Mouse (Mus musculus) neural tube, embryonic 11.5 days (tissue): ENCODE results near the gene Fbxo27. TPM values are rescaled to one million over a fixed set of nuclear protein-coding genes. Genes with fewer than 3 reads are reported as not detected.
A peak's percentile ranks its signal among the peaks of the same experiment; 100 is the strongest.

Source experiments
- ATAC-seq: fragments of 200-750 bp; cut with Nextera tagmentation; 2 replicates; pipeline ENCODE4 v1.8.0; 2017; ENCODE audit warnings: moderate number of reproducible peaks, mild to moderate bottlenecking, moderate TSS enrichment, moderate library complexity; ENCODE audit not compliant: insufficient read depth, low FRiP score, low TSS enrichment
- DNase-seq: peaks from one replicate; pipeline ENCODE4 v3.0.0-alpha.2; 2015; ENCODE audit warnings: low spot score
- H3K27ac ChIP-seq: fragments of 300-500 bp; sonication (generic); 2 replicates; pipeline ENCODE4 v1.5.1; 2014; ENCODE audit warnings: low read depth, mild to moderate bottlenecking, low read length
- H3K27me3 ChIP-seq: fragments of 300-500 bp; sonication (generic); 2 replicates; pipeline ENCODE4 v1.6.1; 2014; ENCODE audit warnings: mild to moderate bottlenecking, low read length, mixed read lengths; ENCODE audit not compliant: control insufficient read depth, insufficient read depth
- H3K36me3 ChIP-seq: fragments of 300-500 bp; sonication (generic); 2 replicates; pipeline ENCODE4 v1.6.1; 2014; ENCODE audit warnings: mild to moderate bottlenecking, low read length, moderate library complexity, mixed read lengths; ENCODE audit not compliant: control insufficient read depth, insufficient read depth
- H3K4me1 ChIP-seq: fragments of 300-500 bp; sonication (generic); 2 replicates; pipeline ENCODE4 v1.6.1; 2014; ENCODE audit warnings: low read length, mixed read lengths; ENCODE audit not compliant: control insufficient read depth, insufficient read depth
- H3K4me2 ChIP-seq: fragments of 300-500 bp; sonication (generic); 2 replicates; pipeline ENCODE4 v1.6.1; 2014; ENCODE audit warnings: low read depth, mild to moderate bottlenecking, moderate library complexity
- H3K4me3 ChIP-seq: fragments of 300-500 bp; sonication (generic); 2 replicates; pipeline ENCODE4 v1.5.1; 2014; ENCODE audit warnings: low read depth, low read length
- H3K9ac ChIP-seq: fragments of 300-500 bp; sonication (generic); 2 replicates; pipeline ENCODE4 v1.6.1; 2014; ENCODE audit warnings: mild to moderate bottlenecking, low read length
- H3K9me3 ChIP-seq: fragments of 300-500 bp; sonication (generic); 2 replicates; pipeline ENCODE4 v1.6.1; 2016; ENCODE audit warnings: low read length; ENCODE audit not compliant: control insufficient read depth
- WGBS: fragments of 180-500 bp; shearing (Covaris S2); extraction: QIAGEN DNeasy Blood & Tissue Kit; methylation state at CpG from one replicate; pipeline ENCODE4 v1.1.7; 2014; 5-methylcytosine and 5-hydroxymethylcytosine counted together
- polyA plus RNA-seq: library from polyadenylated mRNA; unstranded; fragments of >200 nt; fragmentation: Nextera tagmentation; extraction: Ambion mirVana; gene quantifications from 2 replicates; pipeline ENCODE4 v1.2.1, GENCODE M21; 2014

Fbxo27 gene
- 5.3 and 6.0 TPM in 2 replicates for polyA plus RNA-seq

DNA sequence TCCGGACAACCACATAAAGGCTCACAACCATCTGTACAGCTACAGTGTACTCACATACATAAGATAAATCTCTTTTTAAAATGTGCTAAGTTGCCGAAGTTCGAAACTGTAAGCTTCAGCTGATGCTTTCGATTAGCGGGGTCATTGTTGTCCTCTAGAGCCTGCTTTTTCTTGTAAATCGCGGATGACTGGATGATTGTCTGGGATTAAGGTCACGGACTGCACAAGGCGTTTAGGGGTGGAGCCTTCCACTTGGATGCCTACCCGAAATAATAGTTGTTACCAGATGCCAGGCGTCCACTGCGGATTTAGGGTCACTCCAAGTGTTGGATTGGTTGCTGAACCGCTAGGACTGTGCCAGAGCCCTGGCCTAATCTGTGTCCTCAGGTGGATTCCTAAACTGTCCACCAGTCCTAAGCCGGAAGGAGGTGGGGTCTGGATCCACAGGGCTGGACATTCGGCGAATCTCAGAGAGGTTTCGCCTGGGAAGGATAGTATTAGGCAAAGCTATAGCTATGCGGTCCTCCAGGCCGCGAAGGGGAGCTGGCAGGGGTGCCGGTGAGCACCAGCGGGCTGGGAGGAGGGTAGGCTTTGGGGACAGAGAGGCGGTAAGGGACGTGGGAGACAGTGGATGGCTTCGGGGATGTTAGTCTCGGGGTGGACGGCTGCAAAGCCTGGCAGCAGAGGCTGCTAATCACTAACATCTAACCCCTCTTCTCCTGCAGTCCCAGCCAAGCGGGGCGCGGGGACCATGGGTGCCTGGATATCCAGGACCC is at the start of gene Fbxo27:
Fbxo27 (plus strand) TSS at position 305 of the 776 bp plus-strand sequence.
- DNase-seq: peak; percentile 38
- H3K4me1 ChIP-seq: 0 out of 2 replicates have a peak, but pooled peaks cover 4% of the 10 kb centered on the region
- H3K27me3 ChIP-seq: no peaks in the 10 kb centered on the region
- peak; percentile 45; the same call in 1 of the 2 replicates for ATAC-seq
- no peaks in the 10 kb centered on the region for H3K9me3 ChIP-seq
- H3K4me3 ChIP-seq: peak within 1 kb of the TSS; percentile 49
- peak within 1 kb of the TSS; percentile 37 for H3K9ac ChIP-seq
- 27% methylated on average over 30 of the region's 30 CpGs for WGBS
- peak within 1 kb of the TSS; percentile 92 for H3K4me2 ChIP-seq
- H3K36me3 ChIP-seq: no peaks in the 10 kb centered on the region
- H3K27ac ChIP-seq: no peak within 1 kb of the TSS

DNA sequence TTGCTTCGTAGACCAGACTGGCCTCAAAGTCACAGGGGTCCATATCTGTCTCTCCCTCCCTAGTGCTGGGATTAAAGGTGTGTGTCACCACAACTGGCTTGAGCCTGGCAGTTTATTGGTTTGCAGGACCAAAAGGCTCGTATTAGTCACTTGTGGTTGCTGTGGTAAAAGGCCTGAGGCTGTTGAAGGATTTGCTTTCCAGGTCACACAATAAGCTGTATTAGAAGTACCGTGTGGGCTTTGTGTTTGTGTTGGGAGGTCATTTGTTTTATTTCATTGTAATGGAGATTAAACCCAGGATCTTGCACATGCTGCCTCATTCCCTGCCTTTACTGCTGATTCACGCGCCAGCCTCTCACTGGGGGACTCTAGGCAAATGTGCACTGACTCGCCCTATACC is 47.3 kb upstream of the Fbxo27 start:
- H3K4me3 ChIP-seq: no peak overlapping the region
- DNase-seq (no peak), ATAC-seq (no peak)
- H3K36me3 ChIP-seq: no peaks in the 10 kb centered on the region
- no peak overlapping the region for H3K27ac ChIP-seq
- no peaks in the 10 kb centered on the region for H3K27me3 ChIP-seq
- 60% methylated on average over 6 of the region's 6 CpGs for WGBS
- no peaks in the 10 kb centered on the region for H3K9me3 ChIP-seq
- no peaks in the 10 kb centered on the region for H3K4me1 ChIP-seq
- no peak overlapping the region for H3K9ac ChIP-seq
- no peak overlapping the region for H3K4me2 ChIP-seq

DNA sequence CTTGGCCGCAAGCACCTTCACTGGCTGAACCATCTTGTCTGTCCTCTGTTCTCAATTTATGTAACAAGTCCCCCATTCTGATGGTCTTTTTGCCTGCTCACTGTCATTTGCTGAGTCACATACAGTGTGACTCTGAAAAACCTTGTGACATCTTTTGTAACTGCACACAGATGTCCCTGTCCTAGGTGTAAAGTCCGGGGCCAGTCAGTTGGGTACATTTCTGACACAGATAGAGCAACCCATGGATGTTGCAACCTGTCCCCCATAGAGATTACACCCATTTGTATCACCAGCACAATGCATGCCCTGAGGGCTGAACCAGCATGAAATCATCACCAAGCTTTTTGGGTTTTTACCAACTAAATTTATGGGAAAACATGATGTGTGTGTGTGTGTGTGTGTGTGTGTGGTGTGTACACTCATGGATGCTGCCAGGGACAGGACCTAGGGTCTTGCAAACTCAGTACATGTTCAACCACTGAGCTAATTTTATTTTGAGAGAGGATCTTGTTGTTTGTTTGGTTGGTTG is 46.6 kb upstream of the Fbxo27 start:
- DNase-seq: no peak
- 86% methylated on average over 2 of the region's 2 CpGs for WGBS
- no peaks in the 10 kb centered on the region for H3K9me3 ChIP-seq
- H3K36me3 ChIP-seq: no peaks in the 10 kb centered on the region
- no peak for ATAC-seq
- H3K4me3 ChIP-seq: no peak overlapping the region
- no peaks in the 10 kb centered on the region for H3K4me1 ChIP-seq
- H3K27me3 ChIP-seq: no peaks in the 10 kb centered on the region
- no peak overlapping the region for H3K4me2 ChIP-seq
- no peak overlapping the region for H3K27ac ChIP-seq
- no peak overlapping the region for H3K9ac ChIP-seq

DNA sequence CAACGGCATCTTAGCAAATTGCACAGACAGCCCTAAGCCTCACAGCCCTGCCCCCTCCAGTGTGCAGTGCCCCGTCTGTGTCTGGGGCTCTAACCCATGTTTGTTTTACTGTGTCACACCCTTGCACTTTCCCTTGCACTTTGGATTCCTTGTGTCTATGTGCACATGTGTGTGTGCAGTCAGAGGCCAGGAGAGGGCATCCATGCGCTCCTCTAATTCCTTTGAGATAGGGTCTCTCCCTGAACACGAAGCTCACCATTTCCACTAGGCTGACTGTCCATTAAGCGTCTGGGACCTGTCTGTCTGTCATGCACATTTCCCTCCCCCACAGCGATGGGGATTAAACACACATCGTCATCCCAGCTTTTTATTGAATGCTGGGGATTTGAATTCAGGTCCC is 45.6 kb upstream of the Fbxo27 start:
- H3K27me3 ChIP-seq: no peaks in the 10 kb centered on the region
- H3K4me3 ChIP-seq: no peak overlapping the region
- DNase-seq (no peak), ATAC-seq (no peak)
- no peaks in the 10 kb centered on the region for H3K9me3 ChIP-seq
- no peaks in the 10 kb centered on the region for H3K36me3 ChIP-seq
- H3K4me1 ChIP-seq: no peaks in the 10 kb centered on the region
- no peak overlapping the region for H3K27ac ChIP-seq
- no peak overlapping the region for H3K9ac ChIP-seq
- H3K4me2 ChIP-seq: no peak overlapping the region
- 56% methylated on average over 7 of the region's 7 CpGs for WGBS

DNA sequence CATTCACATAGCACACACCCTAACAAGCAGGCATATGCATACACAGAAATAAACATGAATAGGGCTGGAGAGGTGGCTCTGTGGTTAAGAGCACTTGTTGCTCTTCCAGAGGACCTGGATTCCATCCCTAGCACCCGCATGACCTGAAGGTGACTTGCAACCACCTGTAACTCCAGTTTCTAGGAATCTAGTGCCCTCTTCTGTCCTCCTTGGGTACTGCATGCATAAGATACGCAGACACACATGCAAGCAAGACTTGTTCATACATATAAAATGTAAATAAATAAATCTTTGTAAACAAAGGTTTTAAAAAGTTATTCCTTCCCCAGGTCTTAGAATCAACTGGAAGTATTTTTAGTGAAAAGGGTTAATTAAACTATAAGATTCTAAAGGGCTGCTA is 41.5 kb upstream of the Fbxo27 start:
- Histone ChIP-seq H3K27me3 (no peaks in the 10 kb centered on the region), H3K27ac (no peak overlapping the region), H3K4me3 (no peak overlapping the region), H3K9ac (no peak overlapping the region), H3K36me3 (no peaks in the 10 kb centered on the region), H3K9me3 (no peaks in the 10 kb centered on the region), H3K4me2 (no peak overlapping the region), H3K4me1 (no peaks in the 10 kb centered on the region)
- 91% methylated on average over 2 of the region's 2 CpGs for WGBS
- no peak for DNase-seq
- no peak for ATAC-seq

DNA sequence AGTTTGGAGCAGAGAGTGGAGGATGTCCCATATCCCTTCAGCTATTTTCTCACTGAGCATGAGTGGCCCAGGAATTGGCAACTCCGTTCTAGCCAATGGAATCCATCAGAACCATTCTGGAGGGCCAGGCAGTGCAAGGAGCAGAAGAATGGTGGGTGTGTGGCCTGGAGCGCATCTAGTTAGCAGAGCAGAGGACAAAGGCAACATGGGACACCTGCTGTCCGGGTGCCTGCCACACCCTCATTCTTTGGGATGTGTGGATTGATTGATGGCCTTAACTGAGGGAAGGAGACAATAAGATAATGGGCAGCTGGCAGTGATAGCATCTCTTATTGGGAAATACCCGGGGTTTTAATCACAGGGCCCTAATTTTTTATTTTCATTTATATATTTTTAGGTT is 36.2 kb upstream of the Fbxo27 start:
- no peak overlapping the region for H3K27ac ChIP-seq
- 45% methylated on average over 4 of the region's 4 CpGs for WGBS
- no peak overlapping the region for H3K9ac ChIP-seq
- ATAC-seq (no peak), DNase-seq (no peak)
- no peak overlapping the region for H3K4me3 ChIP-seq
- H3K27me3 ChIP-seq: no peaks in the 10 kb centered on the region
- no peaks in the 10 kb centered on the region for H3K9me3 ChIP-seq
- H3K4me1 ChIP-seq: no peaks in the 10 kb centered on the region
- H3K36me3 ChIP-seq: no peaks in the 10 kb centered on the region
- no peak overlapping the region for H3K4me2 ChIP-seq

DNA sequence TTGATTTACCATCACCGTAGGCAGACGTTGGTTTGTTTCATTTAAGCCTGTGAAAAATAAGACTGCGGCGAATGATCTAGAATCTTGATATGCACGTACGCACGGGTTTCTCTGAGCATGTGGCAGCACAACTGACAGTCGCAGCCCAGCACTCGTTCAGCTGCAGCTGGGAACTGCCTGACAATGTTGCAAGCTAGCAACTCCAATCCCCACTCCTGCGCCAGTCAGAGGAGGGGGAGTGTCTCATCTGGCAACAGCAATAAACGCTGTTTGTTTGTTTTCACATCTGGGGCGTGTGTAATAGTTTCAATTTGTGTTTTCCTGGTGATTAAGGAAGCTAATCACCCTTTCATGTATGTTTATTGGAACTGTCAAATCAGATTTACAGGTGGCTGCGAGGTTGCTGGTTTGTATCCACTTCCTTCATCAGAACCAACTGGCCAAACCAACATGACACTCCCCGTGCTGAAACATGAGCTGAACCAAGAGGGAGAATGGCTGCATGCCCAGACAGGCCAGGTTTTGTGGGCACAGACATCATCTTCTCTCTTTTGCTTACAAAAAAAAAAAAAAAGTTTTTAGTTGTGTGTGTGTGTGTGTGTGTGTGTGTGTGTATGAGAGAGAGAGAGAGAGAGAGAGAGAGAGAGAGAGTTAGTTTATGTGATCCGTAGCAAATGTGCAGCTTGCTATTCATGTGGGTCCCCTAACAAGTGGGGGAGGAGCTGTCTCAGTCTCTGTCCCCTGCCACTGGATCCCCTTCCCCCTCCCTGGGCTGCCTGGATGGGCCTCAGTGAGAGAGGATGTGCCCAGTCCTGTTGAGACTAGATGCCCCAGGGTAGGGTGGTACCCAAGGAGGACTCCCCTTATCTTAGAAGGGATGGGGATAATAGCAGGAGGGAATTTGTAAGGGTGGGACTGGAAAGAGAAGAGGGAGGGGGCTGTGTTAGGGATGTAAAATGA is 26.7 kb upstream of the Fbxo27 start:
- WGBS: 33% methylated on average over 15 of the region's 15 CpGs
- Histone ChIP-seq H3K9me3 (no peaks in the 10 kb centered on the region), H3K4me3 (no peak overlapping the region), H3K27me3 (0 out of 2 replicates have a peak, but pooled peaks cover 2% of the 10 kb centered on the region), H3K4me2 (0 out of 2 replicates have a peak overlapping the region, but pooled peaks have one; percentile 12), H3K4me1 (no peaks in the 10 kb centered on the region; the same call in 1 of the 2 replicates), H3K36me3 (no peaks in the 10 kb centered on the region), H3K9ac (no peak overlapping the region), H3K27ac (no peak overlapping the region)
- ATAC-seq: no peak
- no peak for DNase-seq

DNA sequence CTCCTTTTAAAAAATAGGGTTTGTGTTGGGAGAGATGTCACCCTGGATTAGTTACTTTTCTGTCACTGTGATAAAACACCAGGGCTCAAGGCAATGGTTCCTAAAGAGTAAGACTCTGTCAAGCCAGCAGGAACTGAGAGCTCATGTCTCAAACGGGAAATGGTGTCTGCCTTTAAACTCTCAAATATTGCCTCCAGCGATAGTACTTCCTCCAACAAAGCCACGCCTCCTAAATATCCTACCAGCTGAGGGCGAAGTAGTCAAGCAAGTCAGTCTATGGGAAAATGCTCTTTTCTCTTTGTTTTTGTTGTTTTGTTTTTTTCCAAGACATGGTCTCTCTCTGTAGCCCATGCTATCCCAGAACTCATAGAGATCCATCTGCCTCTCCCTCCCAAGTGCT is 21.5 kb upstream of the Fbxo27 start:
- no peak overlapping the region for H3K27ac ChIP-seq
- no peaks in the 10 kb centered on the region for H3K4me1 ChIP-seq
- H3K9ac ChIP-seq: no peak overlapping the region
- no peak overlapping the region for H3K4me2 ChIP-seq
- H3K36me3 ChIP-seq: no peaks in the 10 kb centered on the region
- no peak for DNase-seq
- H3K4me3 ChIP-seq: no peak overlapping the region
- H3K27me3 ChIP-seq: no peaks in the 10 kb centered on the region
- WGBS: 77% methylated on average over 4 of the region's 4 CpGs
- ATAC-seq: no peak
- H3K9me3 ChIP-seq: no peaks in the 10 kb centered on the region
